Mouse (Mus musculus) heart, adult 11 months (tissue): Measurements from ENCODE around the gene Sfta2.

ENCODE experiments used
- DNase-seq: peaks from one replicate; pipeline ENCODE4 v3.0.0; 2022

The Sfta2 gene

GRCm38 (mm10) chr17:35680591-35680990 lies 79.2 kb downstream of the Sfta2 start:
- DNase-seq = peak; percentile 86

DNA sequence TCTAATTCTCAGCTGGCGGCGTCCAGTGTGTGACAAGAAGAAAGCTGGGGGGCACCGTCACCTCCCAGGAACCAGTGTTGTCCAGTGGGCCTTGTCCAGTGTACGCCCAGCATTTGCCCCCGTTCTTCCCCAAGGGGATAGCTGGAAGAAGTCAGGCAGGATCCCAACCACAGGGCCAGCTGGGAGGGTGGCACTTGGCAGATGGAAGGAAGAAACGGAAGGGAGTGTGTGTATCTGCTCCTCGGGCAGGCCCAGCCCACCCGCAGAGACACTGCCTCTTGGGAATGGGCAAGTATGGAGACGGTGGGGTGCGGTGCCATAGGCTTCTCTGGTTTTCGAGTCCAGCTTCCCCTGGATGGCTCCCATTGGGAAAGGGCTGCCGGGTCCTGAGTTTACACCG lies 80.6 kb downstream of the Sfta2 start:
- peak; percentile 87 for DNase-seq

GRCm38 (mm10) chr17:35685061-35685460 lies 83.7 kb downstream of the Sfta2 start:
- no peak for DNase-seq

- DNase-seq = no peak
Observed at GRCm38 (mm10) chr17:35688347-35689175, 87.2 kb downstream of the Sfta2 start.

DNA sequence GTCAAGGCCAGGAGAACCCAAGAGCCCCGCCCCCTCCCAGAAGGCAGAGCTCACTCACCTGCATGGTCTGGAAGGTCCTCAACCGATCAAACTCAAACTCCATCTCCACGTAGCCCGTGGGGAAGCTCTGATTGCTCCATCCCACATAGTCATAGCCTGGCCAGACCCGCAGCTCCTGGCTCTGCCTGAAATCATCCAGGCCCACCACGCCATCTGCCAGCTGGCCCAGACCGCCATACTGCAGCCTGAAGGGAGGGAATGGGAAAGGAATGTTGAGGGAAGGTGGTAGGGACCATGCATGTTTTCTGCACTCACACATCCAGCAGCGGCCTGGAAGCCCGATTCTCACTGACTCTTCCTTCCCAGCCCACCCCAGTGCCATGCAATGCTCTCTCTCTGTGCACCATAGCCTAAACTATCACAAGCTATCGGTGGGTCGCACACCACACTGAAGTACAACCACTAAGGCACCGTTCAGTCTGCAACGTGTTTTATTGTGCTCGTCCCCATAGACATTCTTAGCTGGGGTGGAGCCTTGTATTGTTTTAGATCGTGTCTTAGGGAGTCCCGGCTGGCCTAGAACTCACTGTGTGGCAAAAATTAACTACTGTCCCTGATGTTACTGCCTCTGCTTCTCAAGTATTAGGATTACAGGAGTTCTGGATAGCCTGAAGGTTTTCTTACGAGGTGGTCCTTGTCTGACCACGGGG lies 88.7 kb downstream of the Sfta2 start:
- DNase-seq = no peak

DNA sequence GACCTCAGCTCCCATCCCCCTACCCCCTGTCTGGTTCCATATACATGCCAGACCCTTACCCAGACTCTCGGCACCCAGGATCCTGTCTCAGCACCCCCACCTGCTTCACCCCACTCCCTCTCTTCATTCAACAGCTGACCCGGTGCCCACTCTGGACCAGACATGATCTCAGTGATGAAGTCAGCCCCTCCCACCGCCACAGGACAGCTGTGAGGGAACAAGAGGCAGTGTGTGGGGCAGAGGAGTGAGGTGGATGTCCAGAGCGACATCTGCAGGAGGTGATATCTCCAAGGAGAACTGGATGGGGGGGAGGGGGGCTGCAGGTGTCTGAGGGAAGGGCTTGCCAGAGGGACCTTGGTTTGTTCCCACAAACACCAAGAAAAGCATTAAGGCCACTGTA lies 90.5 kb downstream of the Sfta2 start:
- DNase-seq = no peak

GRCm38 (mm10) chr17:35692368-35692767 lies 91.0 kb downstream of the Sfta2 start:
- no peak for DNase-seq

DNA sequence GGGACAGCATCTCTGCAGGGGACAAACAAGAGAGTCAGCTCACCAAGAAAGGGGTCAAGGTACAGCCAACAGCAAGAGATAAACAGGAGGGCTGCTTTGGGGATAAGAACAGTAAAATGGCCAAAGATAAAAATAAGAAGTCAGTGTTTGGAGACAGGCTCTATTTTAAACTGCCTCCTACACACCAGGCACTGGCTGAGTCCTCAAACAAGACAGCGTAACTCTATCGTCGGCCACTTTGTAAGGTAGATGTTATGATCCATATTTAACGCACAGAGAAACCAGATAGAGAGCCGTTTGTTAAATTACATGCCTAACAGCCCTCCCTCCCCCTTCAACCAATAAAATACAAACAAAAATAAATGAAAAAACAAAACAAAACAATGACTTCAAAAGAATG lies 92.6 kb downstream of the Sfta2 start:
- DNase-seq = no peak

GRCm38 (mm10) chr17:35695289-35695688 lies 93.9 kb downstream of the Sfta2 start:
- no peak for DNase-seq

- no peak for DNase-seq
Observed at GRCm38 (mm10) chr17:35696691-35697090, 95.3 kb downstream of the Sfta2 start.

DNA sequence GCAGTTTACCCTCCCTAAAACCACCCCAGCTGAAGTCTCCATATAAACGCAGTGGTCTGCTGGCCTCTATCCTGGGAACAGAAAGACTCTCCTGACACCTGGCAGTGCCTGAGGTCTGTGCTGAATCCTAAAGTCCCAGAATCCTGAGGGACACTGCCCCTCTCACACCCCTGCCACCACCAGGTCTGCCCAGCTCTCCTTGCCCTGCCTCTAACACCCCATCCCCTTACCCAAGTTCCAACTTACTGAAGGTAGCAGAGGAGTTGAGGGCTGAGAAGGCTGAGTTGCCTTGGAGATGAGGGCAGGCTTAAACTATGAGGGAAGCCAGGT lies 96.0 kb downstream of the Sfta2 start:
- DNase-seq = no peak

DNA sequence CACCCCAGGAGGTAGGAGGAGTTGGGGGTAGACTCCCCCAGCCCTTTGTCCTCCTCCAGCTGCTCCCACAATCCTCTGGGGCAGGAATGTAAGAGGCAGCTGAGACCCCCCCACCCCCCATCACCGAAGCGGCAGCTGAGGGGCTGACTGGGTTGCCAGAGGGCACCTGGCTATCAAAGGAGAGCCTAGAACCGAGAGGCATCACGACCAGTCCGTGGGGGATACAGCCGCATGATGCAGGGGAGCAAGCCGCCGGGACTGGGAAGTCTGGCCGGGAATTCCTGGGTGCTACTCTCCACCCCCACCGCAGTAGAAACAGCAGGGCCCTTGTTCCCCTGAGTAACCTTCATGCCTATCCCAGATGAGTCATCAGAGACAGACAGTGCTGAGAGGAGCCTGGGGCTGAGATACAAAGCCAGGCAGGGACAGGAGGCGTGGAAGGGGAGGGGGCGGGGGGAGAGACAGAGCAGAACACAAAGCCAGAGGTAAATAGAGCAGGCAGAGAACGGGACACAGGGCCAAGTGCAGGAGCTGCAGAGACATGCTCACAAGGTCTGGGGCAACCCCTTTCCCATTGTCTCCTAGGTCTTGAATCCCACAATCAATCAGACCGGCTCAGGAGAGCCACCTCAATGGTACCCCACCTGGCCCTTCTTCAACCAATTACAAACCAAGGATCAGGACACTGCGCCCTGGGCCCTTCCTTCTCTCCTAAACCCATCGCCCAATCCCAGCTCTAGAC lies 96.6 kb downstream of the Sfta2 start:
- DNase-seq = peak; percentile 96

DNA sequence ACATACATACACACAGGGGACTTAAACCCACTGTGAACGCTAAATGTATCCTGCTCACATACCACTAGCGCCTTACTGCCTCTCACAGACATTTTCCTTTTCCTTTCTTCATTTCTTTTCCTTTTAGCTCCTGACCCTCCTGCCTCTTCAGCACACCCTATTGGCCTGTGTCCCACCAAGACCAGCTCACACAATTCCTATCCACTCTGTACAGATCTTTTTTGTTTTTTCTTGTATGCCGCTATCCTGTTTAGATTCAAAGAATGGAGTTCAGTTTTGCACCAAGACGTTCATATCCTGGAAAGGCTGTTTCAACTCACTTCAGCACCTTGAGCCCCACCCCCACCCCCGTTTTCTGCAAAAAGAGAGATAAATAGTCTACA lies 97.1 kb downstream of the Sfta2 start:
- no peak for DNase-seq

GRCm38 (mm10) chr17:35699919-35700318 lies 98.6 kb downstream of the Sfta2 start:
- peak; percentile 99 for DNase-seq
